Mouse (Mus musculus) liver, adult 2 months (tissue): ENCODE measurements around the gene Nkx2-5. TPM values are rescaled to one million over a fixed set of nuclear protein-coding genes. Genes with fewer than 3 reads are reported as not detected.

Experiments used
- DNase-seq: peaks from one replicate; pipeline ENCODE4 v3.0.0-alpha.2; 2011; ENCODE audit warnings: low read depth, low spot score; ENCODE audit errors: extremely low read depth
- H3K27ac ChIP-seq: fragments of 200-500 bp; replicated peaks from 2 replicates; pipeline ENCODE4 v1.5.1; 2012; ENCODE audit warnings: low read depth, mild to moderate bottlenecking, control low read depth, inconsistent platforms, low read length; ENCODE audit not compliant: insufficient read depth
- H3K27me3 ChIP-seq: fragments of 200-500 bp; 2 replicates; pipeline ENCODE4 v1.6.1; 2012; ENCODE audit warnings: mild to moderate bottlenecking, moderate library complexity, low read length, inconsistent platforms; ENCODE audit not compliant: control insufficient read depth, insufficient read depth
- H3K36me3 ChIP-seq: fragments of 200-500 bp; 2 replicates; pipeline ENCODE4 v1.6.1; 2012; ENCODE audit warnings: low read length, inconsistent platforms; ENCODE audit not compliant: control insufficient read depth, insufficient read depth
- H3K4me1 ChIP-seq: fragments of 200-500 bp; 2 replicates; pipeline ENCODE4 v1.6.1; 2011; ENCODE audit warnings: low read length; ENCODE audit not compliant: control insufficient read depth, insufficient read depth
- H3K4me3 ChIP-seq: fragments of 200-500 bp; 2 replicates; pipeline ENCODE4 v1.5.1; 2011; ENCODE audit warnings: low read depth, mild to moderate bottlenecking, control low read depth, low read length, moderate library complexity; ENCODE audit not compliant: insufficient read depth
- H3K79me2 ChIP-seq: fragments of 200-500 bp; 2 replicates; pipeline ENCODE4 v1.6.1; 2012; ENCODE audit warnings: inconsistent platforms, mild to moderate bottlenecking, low read length, moderate library complexity; ENCODE audit not compliant: control insufficient read depth, insufficient read depth
- H3K9ac ChIP-seq: fragments of 200-500 bp; 2 replicates; pipeline ENCODE4 v1.6.1; 2012; ENCODE audit warnings: low read depth, mild to moderate bottlenecking, control low read depth, inconsistent platforms, low read length
- CTCF ChIP-seq: fragments of 200-500 bp; IDR thresholded peaks from 2 replicates; pipeline ENCODE4 v1.5.1; 2011; ENCODE audit warnings: low read depth, low read length, control low read depth
- POLR2A ChIP-seq: fragments of 200-500 bp; IDR thresholded peaks from 2 replicates; pipeline ENCODE4 v1.6.1; 2011; ENCODE audit warnings: low read length, control low read depth; ENCODE audit not compliant: insufficient read depth; ENCODE audit errors: extremely low read depth
- WGBS: fragments of 180-500 bp; shearing (Covaris S2); methylation state at CpG from one replicate; pipeline ENCODE4 v1.1.7; 2018; 5-methylcytosine and 5-hydroxymethylcytosine counted together
- polyA plus RNA-seq: library from polyadenylated mRNA; depleted of rRNA; stranded (reverse); fragments of >200 nt; gene quantifications from 2 replicates; pipeline ENCODE4 v1.2.3, GENCODE M21; 2012
- total RNA-seq: library from RNA; depleted of rRNA; stranded (reverse); fragments of >200 nt; gene quantifications from 2 replicates; pipeline ENCODE4 v1.2.3, GENCODE M21; 2014

Nkx2-5 gene
- total and polyA plus RNA-seq, 2 experiments = not detected

DNA sequence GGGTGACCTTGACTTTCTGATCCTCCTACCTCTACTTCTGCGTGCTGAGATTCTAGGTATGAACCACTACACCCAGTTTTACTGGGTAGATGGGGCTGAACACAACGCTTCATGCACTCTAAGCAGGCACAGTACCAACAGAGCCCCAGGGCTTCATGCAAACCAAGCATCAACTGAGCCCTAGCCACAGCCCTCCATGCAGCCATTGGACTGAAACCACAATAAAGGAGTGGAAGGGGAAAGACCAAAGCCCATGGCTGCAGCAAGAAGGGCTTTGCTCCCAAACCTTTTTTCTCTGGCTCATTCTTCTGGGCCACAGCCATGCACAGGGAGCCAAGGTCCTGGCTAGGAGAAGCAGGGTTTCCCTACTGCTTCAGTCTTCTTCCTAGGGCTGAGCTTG lies 32.2 kb downstream of the Nkx2-5 start:
- Histone ChIP-seq H3K9ac (no peak overlapping the region), H3K4me3 (no peak overlapping the region), H3K36me3 (no peaks in the 10 kb centered on the region), H3K4me1 (no peaks in the 10 kb centered on the region), H3K27me3 (no peaks in the 10 kb centered on the region), H3K79me2 (no peaks in the 10 kb centered on the region), H3K27ac (no peak overlapping the region)
- TF ChIP-seq CTCF (no peak), POLR2A (no peak)
- no peak for DNase-seq
- WGBS = 66% methylated on average over 2 of the region's 2 CpGs

DNA sequence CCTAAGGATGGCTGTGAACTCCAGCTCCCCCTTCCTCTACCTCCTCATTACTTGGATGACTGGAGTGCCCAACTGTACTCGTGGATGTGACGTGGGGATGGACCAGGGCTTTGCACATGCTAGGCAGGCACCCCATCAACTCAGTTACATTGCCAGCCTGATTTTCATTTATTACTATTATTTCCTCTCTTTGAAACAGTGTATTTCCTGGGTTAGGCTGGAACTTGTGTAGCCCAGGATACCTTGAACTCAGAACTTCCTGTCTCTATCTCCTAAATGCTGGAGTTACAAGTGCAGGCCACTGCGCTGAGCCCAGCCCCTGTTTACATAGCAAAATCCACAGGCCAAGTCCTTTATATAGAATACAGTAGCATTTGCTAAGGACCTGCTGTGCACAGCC lies 41.9 kb downstream of the Nkx2-5 start:
- H3K9ac ChIP-seq = no peak overlapping the region
- no peaks in the 10 kb centered on the region for H3K27me3 ChIP-seq
- H3K4me1 ChIP-seq = no peaks in the 10 kb centered on the region
- H3K79me2 ChIP-seq = no peaks in the 10 kb centered on the region
- 84% methylated on average over 3 of the region's 3 CpGs for WGBS
- DNase-seq = no peak
- TF ChIP-seq CTCF (no peak), POLR2A (no peak)
- no peaks in the 10 kb centered on the region for H3K36me3 ChIP-seq
- no peak overlapping the region for H3K27ac ChIP-seq
- H3K4me3 ChIP-seq = no peak overlapping the region

DNA sequence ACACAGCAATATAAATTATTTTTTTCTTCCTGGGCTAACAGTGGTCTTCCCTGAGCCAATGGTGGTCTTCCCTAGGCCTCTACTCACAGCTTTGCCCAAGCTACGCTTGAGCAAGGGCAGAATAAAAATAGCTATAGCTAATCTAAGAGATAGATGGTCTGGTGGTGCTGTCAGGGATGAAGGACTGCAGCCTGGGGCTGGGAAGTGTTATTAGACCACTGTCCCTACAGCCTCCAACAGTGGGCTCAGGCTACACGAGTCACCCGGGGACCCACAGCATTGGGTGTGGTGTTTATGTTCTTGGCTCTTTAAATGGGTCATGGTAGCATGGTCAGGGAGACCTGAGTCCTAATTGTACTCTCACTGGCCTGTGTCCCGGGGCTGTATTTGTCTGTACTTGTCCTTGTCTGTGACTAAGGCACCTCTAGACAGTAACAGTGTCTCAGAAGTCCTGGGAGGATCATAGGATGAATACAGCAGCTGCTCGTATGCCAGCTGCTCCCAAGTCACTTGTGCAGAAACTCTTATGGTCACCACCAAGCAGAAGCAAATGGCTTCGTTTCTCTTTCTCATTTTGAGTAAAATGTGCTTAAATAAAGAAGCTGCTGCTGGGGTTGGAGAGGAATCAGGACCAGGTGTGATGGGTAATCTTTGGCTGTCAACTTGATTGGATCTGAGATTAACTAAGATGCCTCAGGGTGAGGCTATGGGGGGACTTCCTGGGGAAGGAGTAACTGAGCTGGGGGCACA lies 47.3 kb downstream of the Nkx2-5 start:
- H3K27ac ChIP-seq = no peak overlapping the region
- H3K36me3 ChIP-seq = no peaks in the 10 kb centered on the region; the same call in 1 of the 2 replicates
- no peaks in the 10 kb centered on the region for H3K79me2 ChIP-seq
- TF ChIP-seq POLR2A (no peak), CTCF (no peak)
- H3K9ac ChIP-seq = no peak overlapping the region
- no peaks in the 10 kb centered on the region for H3K27me3 ChIP-seq
- DNase-seq = no peak
- WGBS = 75% methylated on average over 6 of the region's 6 CpGs
- no peak overlapping the region for H3K4me3 ChIP-seq
- H3K4me1 ChIP-seq = no peaks in the 10 kb centered on the region

DNA sequence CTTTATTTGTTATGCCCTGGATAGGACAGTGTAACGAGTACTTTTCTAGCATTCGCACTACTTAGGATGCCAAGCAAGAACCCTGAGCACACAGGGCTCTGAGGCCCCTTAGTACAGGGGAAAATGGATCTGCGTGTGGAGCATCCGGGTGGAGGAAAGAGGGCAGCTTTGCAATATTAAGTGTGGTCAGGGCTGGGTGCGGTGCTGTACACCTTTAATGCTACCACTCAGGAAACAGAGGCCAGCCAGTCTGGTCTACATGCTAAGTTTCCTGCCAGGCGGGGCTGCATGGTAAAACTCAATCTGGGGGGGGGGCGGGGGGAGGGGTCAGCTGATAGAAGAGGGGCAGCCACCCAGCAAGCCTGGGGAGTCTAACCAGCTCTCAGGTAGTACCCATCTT lies 49.4 kb downstream of the Nkx2-5 start:
- TF ChIP-seq POLR2A = no peak
- no peak for TF ChIP-seq CTCF
- 78% methylated on average over 7 of the region's 7 CpGs for WGBS
- H3K79me2 ChIP-seq = no peaks in the 10 kb centered on the region
- H3K27ac ChIP-seq = no peak overlapping the region
- no peak overlapping the region for H3K4me3 ChIP-seq
- no peaks in the 10 kb centered on the region for H3K27me3 ChIP-seq
- no peaks in the 10 kb centered on the region for H3K4me1 ChIP-seq
- no peak for DNase-seq
- H3K9ac ChIP-seq = no peak overlapping the region
- H3K36me3 ChIP-seq = peaks cover 10% of the 10 kb centered on the region; the same call in 1 of the 2 replicates

DNA sequence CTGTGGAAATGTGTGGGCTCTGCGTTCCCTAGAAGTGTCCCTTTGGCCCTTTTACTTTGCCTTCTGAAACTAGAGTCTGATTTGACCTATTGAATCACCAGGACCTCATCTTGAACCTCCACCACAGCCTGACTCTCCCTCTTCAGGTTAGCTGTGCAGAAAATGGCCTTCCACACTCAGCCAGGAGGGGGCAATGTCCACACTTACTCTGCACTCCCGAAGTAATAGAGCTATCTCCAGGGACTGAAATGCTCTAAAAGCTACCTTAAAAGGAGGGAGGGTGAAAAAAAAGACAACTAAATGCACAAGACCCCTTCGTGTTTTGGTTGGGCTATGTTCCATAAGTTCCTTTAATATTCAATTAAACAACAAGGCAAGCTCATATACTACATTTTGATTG lies 50.1 kb downstream of the Nkx2-5 start:
- no peaks in the 10 kb centered on the region for H3K79me2 ChIP-seq
- H3K9ac ChIP-seq = no peak overlapping the region
- H3K27ac ChIP-seq = no peak overlapping the region
- H3K4me3 ChIP-seq = no peak overlapping the region
- peaks cover 15% of the 10 kb centered on the region; the same call in 1 of the 2 replicates for H3K36me3 ChIP-seq
- H3K4me1 ChIP-seq = no peaks in the 10 kb centered on the region
- H3K27me3 ChIP-seq = no peaks in the 10 kb centered on the region
- no peak for TF ChIP-seq POLR2A
- peak; percentile 78 for TF ChIP-seq CTCF
- DNase-seq = peak; percentile 63
- WGBS = 16% methylated on average over 3 of the region's 3 CpGs

DNA sequence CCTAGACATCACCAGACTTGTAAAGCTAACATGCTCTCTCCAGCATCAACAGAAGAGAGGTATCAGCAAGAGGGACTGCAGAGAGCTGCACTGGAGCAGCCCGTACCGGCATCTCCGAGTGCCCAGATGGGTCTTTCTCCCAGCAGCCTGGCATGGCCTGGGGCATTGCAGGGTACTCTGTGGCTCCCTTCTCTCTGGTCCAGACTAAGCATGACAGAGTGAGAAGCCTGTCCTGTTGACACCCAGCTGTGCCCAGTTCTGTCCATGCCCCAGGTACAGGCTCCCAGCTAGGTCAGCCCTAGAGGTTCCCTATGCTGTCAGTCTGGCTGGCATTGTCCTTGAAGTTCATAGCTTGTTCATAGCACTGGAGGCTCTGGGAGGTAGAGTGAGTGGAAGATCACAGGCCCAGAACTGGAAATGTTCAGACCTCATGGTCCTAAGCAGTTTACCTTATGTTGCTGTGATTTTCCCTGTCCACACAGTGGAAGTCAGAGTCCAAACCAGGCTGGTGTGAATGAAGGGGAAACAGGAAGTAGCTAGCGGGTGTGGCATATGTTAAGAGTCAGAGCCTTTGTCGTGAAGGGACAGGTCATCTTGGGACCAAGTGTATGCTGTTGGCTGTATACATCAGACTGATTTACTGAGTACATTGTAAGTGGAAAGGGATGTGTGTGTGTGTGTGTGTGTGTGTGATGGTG lies 51.6 kb downstream of the Nkx2-5 start:
- Histone ChIP-seq H3K79me2 (no peaks in the 10 kb centered on the region), H3K27me3 (no peaks in the 10 kb centered on the region), H3K9ac (no peak overlapping the region), H3K4me1 (no peaks in the 10 kb centered on the region), H3K4me3 (no peak overlapping the region), H3K27ac (no peak overlapping the region), H3K36me3 (peaks cover 25% of the 10 kb centered on the region; the same call in 1 of the 2 replicates)
- WGBS = 80% methylated on average over 5 of the region's 5 CpGs
- TF ChIP-seq POLR2A (no peak), CTCF (no peak)
- DNase-seq = no peak
